Mouse (Mus musculus) neural tube, embryonic 14.5 days (tissue): ENCODE measurements around the gene Pdik1l. TPM values are rescaled to one million over a fixed set of nuclear protein-coding genes. Genes with fewer than 3 reads are reported as not detected.

Experiments used
- ATAC-seq: fragments of 200-750 bp; cut with Nextera tagmentation; 2 replicates; pipeline ENCODE4 v1.8.0; 2017; ENCODE audit warnings: low read depth, mild to moderate bottlenecking, moderate TSS enrichment, moderate library complexity
- H3K27ac ChIP-seq: fragments of 300-500 bp; sonication (generic); 2 replicates; pipeline ENCODE4 v1.5.1; 2014; ENCODE audit warnings: low read depth, mild to moderate bottlenecking, control low read depth, low read length, moderate library complexity, mixed read lengths
- H3K27me3 ChIP-seq: fragments of 300-500 bp; sonication (generic); 2 replicates; pipeline ENCODE4 v1.6.1; 2014; ENCODE audit warnings: low read length; ENCODE audit not compliant: control insufficient read depth, insufficient read depth
- H3K36me3 ChIP-seq: fragments of 300-500 bp; sonication (generic); 2 replicates; pipeline ENCODE4 v1.6.1; 2014; ENCODE audit warnings: low read length, mixed read lengths; ENCODE audit not compliant: control insufficient read depth, insufficient read depth
- H3K4me1 ChIP-seq: fragments of 300-500 bp; sonication (generic); 2 replicates; pipeline ENCODE4 v1.6.1; 2014; ENCODE audit warnings: low read length; ENCODE audit not compliant: control insufficient read depth, insufficient read depth
- H3K4me2 ChIP-seq: fragments of 300-500 bp; sonication (generic); 2 replicates; pipeline ENCODE4 v1.6.1; 2014; ENCODE audit warnings: mild to moderate bottlenecking, low read depth, low read length, control low read depth
- H3K4me3 ChIP-seq: fragments of 300-500 bp; sonication (generic); 2 replicates; pipeline ENCODE4 v1.5.1; 2014; ENCODE audit warnings: low read depth, low read length, control low read depth, mixed read lengths
- H3K9ac ChIP-seq: fragments of 300-500 bp; sonication (generic); replicated peaks from 2 replicates; pipeline ENCODE4 v1.6.1; 2014; ENCODE audit warnings: low read depth, mild to moderate bottlenecking, control low read depth, low read length, mixed read lengths
- H3K9me3 ChIP-seq: fragments of 300-500 bp; sonication (generic); 2 replicates; pipeline ENCODE4 v1.6.1; 2016; ENCODE audit warnings: low read length; ENCODE audit not compliant: control insufficient read depth
- whole genome bisulfite sequencing: fragments of 180-500 bp; shearing (Covaris S2); extraction: QIAGEN DNeasy Blood & Tissue Kit; methylation state at CpG from one replicate; pipeline ENCODE4 v1.1.7; 2014; 5-methylcytosine and 5-hydroxymethylcytosine counted together
- polyA plus RNA-seq: library from polyadenylated mRNA; unstranded; fragments of >200 nt; fragmentation: Nextera tagmentation; extraction: Ambion mirVana; gene quantifications from 2 replicates; pipeline ENCODE4 v1.2.1, GENCODE M21; 2014

The Pdik1l gene
- polyA plus RNA-seq, 1 experiment from 2014 or later: 38.5 TPM

- Histone ChIP-seq H3K4me2 (no peak within 1 kb of the TSS), H3K36me3 (no peaks in the 10 kb centered on the region), H3K9ac (no peak within 1 kb of the TSS), H3K4me1 (0 out of 2 replicates have a peak, but pooled peaks cover 4% of the 10 kb centered on the region), H3K27me3 (peaks cover 5% of the 10 kb centered on the region; the same call in 1 of the 2 replicates), H3K27ac (no peak within 1 kb of the TSS), H3K4me3 (no peak within 1 kb of the TSS), H3K9me3 (no peaks in the 10 kb centered on the region)
- WGBS: 3% methylated on average over 18 of the region's 18 CpGs
- ATAC-seq: no peak
Observed at GRCm38 (mm10) chr4:134238279-134238651, 49.4 kb downstream of the Pdik1l start, which contains the start of gene Cnksr1. Gene Cnksr1, minus strand, starts transcription at chr4:134238399.

- Histone ChIP-seq H3K36me3 (no peaks in the 10 kb centered on the region), H3K9ac (no peak overlapping the region), H3K4me3 (no peak overlapping the region), H3K4me1 (0 out of 2 replicates have a peak, but pooled peaks cover 4% of the 10 kb centered on the region), H3K9me3 (no peaks in the 10 kb centered on the region), H3K4me2 (no peak overlapping the region), H3K27me3 (peaks cover 5% of the 10 kb centered on the region; the same call in 1 of the 2 replicates), H3K27ac (no peak overlapping the region)
- ATAC-seq: no peak
- 34% methylated on average over 19 of the region's 19 CpGs for WGBS
Observed at GRCm38 (mm10) chr4:134237582-134238278, 50.0 kb downstream of the Pdik1l start.

- peaks cover 5% of the 10 kb centered on the region; the same call in 1 of the 2 replicates for H3K27me3 ChIP-seq
- no peak overlapping the region for H3K27ac ChIP-seq
- no peak overlapping the region for H3K4me3 ChIP-seq
- no peak overlapping the region for H3K9ac ChIP-seq
- WGBS: 83% methylated on average over 5 of the region's 5 CpGs
- H3K36me3 ChIP-seq: no peaks in the 10 kb centered on the region
- H3K4me2 ChIP-seq: no peak overlapping the region
- 0 out of 2 replicates have a peak, but pooled peaks cover 4% of the 10 kb centered on the region for H3K4me1 ChIP-seq
- ATAC-seq: no peak
- no peaks in the 10 kb centered on the region for H3K9me3 ChIP-seq
Observed at GRCm38 (mm10) chr4:134234876-134235275, 52.8 kb downstream of the Pdik1l start.

GRCm38 (mm10) chr4:134230431-134230830 lies 57.3 kb downstream of the Pdik1l start:
- ATAC-seq: no peak
- Histone ChIP-seq H3K9ac (no peak overlapping the region), H3K27ac (no peak overlapping the region), H3K36me3 (no peaks in the 10 kb centered on the region), H3K9me3 (no peaks in the 10 kb centered on the region), H3K4me3 (no peak overlapping the region), H3K4me1 (no peaks in the 10 kb centered on the region), H3K4me2 (no peak overlapping the region), H3K27me3 (no peaks in the 10 kb centered on the region)
- WGBS: 38% methylated on average over 8 of the region's 8 CpGs

- Histone ChIP-seq H3K4me1 (no peaks in the 10 kb centered on the region), H3K27me3 (no peaks in the 10 kb centered on the region), H3K9ac (no peak within 1 kb of the TSS), H3K4me2 (no peak within 1 kb of the TSS), H3K36me3 (no peaks in the 10 kb centered on the region), H3K4me3 (no peak within 1 kb of the TSS), H3K27ac (no peak within 1 kb of the TSS), H3K9me3 (no peaks in the 10 kb centered on the region)
- WGBS: 76% methylated on average over 8 of the region's 8 CpGs
- no peak for ATAC-seq
Observed at GRCm38 (mm10) chr4:134227194-134227593, 60.5 kb downstream of the Pdik1l start, which contains the start of gene Catsper4. Gene Catsper4, minus strand, starts transcription at chr4:134227383.

Other genes starting within 250 kb of the Pdik1l start
- not detected in 2 replicates for gene Zfp683, start 234.1 kb downstream of the Pdik1l start, polyA plus RNA-seq
- 1.6 and 2.9 TPM in 2 replicates for gene Crybg2, start 227.1 kb downstream of the Pdik1l start, polyA plus RNA-seq
- 2.1 and 4.7 TPM in 2 replicates for gene Cd52, start 192.8 kb downstream of the Pdik1l start, polyA plus RNA-seq
- gene Ubxn11, start 185.3 kb downstream of the Pdik1l start, polyA plus RNA-seq: 21.7 and 26.9 TPM in 2 replicates
- gene Sh3bgrl3, start 159.1 kb downstream of the Pdik1l start, polyA plus RNA-seq: 395 and 405 TPM in 2 replicates
- 14.8 and 18.2 TPM in 2 replicates for gene Cep85, start 100.8 kb downstream of the Pdik1l start, polyA plus RNA-seq
- not detected in 2 replicates for gene Gm7534, start 84.9 kb downstream of the Pdik1l start, polyA plus RNA-seq
- gene Catsper4, start 60.5 kb downstream of the Pdik1l start, polyA plus RNA-seq: not detected in 2 replicates
- gene Cnksr1, start 49.5 kb downstream of the Pdik1l start, polyA plus RNA-seq: 0.16 TPM in 1 of 2 replicates, not detected in the other
- gene E130218I03Rik, start 44.2 kb downstream of the Pdik1l start, polyA plus RNA-seq: 0.44 TPM in 1 of 2 replicates, not detected in the other
- 12.4 and 15.6 TPM in 2 replicates for gene Zfp593, start 42.3 kb downstream of the Pdik1l start, polyA plus RNA-seq
- not detected in 2 replicates for gene Gm30191, start 41.0 kb downstream of the Pdik1l start, polyA plus RNA-seq
- 13.4 and 15.4 TPM in 2 replicates for gene Grrp1, start 33.8 kb downstream of the Pdik1l start, polyA plus RNA-seq
- gene Trim63, start 27.2 kb upstream of the Pdik1l start, polyA plus RNA-seq: 0.39 and 0.50 TPM in 2 replicates
- gene Slc30a2, start 55.3 kb upstream of the Pdik1l start, polyA plus RNA-seq: 0.10 and 0.16 TPM in 2 replicates
- gene Extl1, start 96.0 kb upstream of the Pdik1l start, polyA plus RNA-seq: 0.31 and 0.53 TPM in 2 replicates
- 7.7 and 7.8 TPM in 2 replicates for gene Pafah2, start 108.4 kb upstream of the Pdik1l start, polyA plus RNA-seq
- gene Stmn1, start 180.4 kb upstream of the Pdik1l start, polyA plus RNA-seq: 5,364 and 5,581 TPM in 2 replicates
- gene Paqr7, start 208.8 kb upstream of the Pdik1l start, polyA plus RNA-seq: 9.8 and 13.7 TPM in 2 replicates
- 0.43 and 0.76 TPM in 2 replicates for gene Aunip, start 223.1 kb upstream of the Pdik1l start, polyA plus RNA-seq
- 195 and 199 TPM in 2 replicates for gene Mtfr1l, start 247.5 kb upstream of the Pdik1l start, polyA plus RNA-seq